Mouse (Mus musculus) myocyte (in vitro differentiated cells): ENCODE results near the gene Olfr550. TPM values are rescaled to one million over a fixed set of nuclear protein-coding genes. Genes with fewer than 3 reads are reported as not detected.
"Not testable (repeated sequence)": the region's sequence is repeated elsewhere in the genome, so short reads cannot be mapped to it uniquely, and the experiment has no call there.

Experiments used
- H3K27me3 ChIP-seq: one replicate; pipeline ENCODE4 v1.6.1; 2011; ENCODE audit not compliant: control insufficient read depth, insufficient read depth, insufficient read length
- H3K36me3 ChIP-seq: one replicate; pipeline ENCODE4 v1.6.1; 2011; ENCODE audit not compliant: control insufficient read depth, insufficient read depth
- H3K4me2 ChIP-seq: one replicate; pipeline ENCODE4 v1.6.1; 2011; ENCODE audit warnings: low read depth, control low read depth
- H3K4me3 ChIP-seq: one replicate; pipeline ENCODE4 v1.5.1; 2011; ENCODE audit warnings: mild to moderate bottlenecking, control low read depth, moderate library complexity
- H3K79me2 ChIP-seq: one replicate; pipeline ENCODE4 v1.6.1; 2011; ENCODE audit not compliant: control insufficient read depth, insufficient read depth
- H3ac ChIP-seq: one replicate; pipeline ENCODE4 v1.6.1; 2011; ENCODE audit not compliant: control insufficient read depth, insufficient read length
- CEBPB ChIP-seq: IDR thresholded peaks from 2 replicates; pipeline ENCODE4 v1.6.1; 2011; ENCODE audit warnings: mild to moderate bottlenecking, moderate library complexity; ENCODE audit not compliant: poor library complexity, insufficient read depth, severe bottlenecking
- E2F4 ChIP-seq: IDR thresholded peaks from one replicate; pipeline ENCODE4 v1.6.1; 2011; ENCODE audit warnings: mild to moderate bottlenecking, control low read depth, moderate library complexity; ENCODE audit not compliant: insufficient read depth
- MAX ChIP-seq: IDR thresholded peaks from one replicate; pipeline ENCODE4 v1.6.1; 2011; ENCODE audit warnings: low read depth, mild to moderate bottlenecking, control low read depth
- MYOD1 ChIP-seq, 3 experiments: IDR thresholded peaks; one replicate each; pipeline ENCODE4 v1.6.1; 2011; ENCODE audit warnings: control low read depth in 2 of 3, low read depth in 2 of 3, mild to moderate bottlenecking in 2 of 3, moderate library complexity in 1 of 3; ENCODE audit not compliant: insufficient read length in 2 of 3, control insufficient read depth in 1 of 3
- MYOG ChIP-seq, 3 experiments: IDR thresholded peaks; one replicate each; pipeline ENCODE4 v1.6.1; 2011; ENCODE audit warnings: control low read depth in 2 of 3, low read depth in 2 of 3, mild to moderate bottlenecking in 2 of 3; ENCODE audit not compliant: insufficient read length in 2 of 3, control insufficient read depth in 1 of 3, insufficient read depth in 1 of 3
- POLR2A ChIP-seq: IDR thresholded peaks from one replicate; pipeline ENCODE4 v1.6.1; 2011; ENCODE audit warnings: low read depth, mild to moderate bottlenecking, control low read depth, moderate library complexity; ENCODE audit not compliant: insufficient read length
- POLR2AphosphoS2 ChIP-seq: IDR thresholded peaks from one replicate; pipeline ENCODE4 v1.6.1; 2011; ENCODE audit warnings: low read depth, control low read depth; ENCODE audit not compliant: insufficient read length
- REST ChIP-seq: IDR thresholded peaks from one replicate; pipeline ENCODE4 v1.6.1; 2011; ENCODE audit warnings: mild to moderate bottlenecking, control low read depth, moderate library complexity; ENCODE audit not compliant: insufficient read depth, insufficient read length
- SRF ChIP-seq: IDR thresholded peaks from one replicate; pipeline ENCODE4 v1.6.1; 2011; ENCODE audit warnings: low read depth; ENCODE audit not compliant: control insufficient read depth, insufficient read length
- TCF12 ChIP-seq: IDR thresholded peaks from one replicate; pipeline ENCODE4 v1.6.1; 2011; ENCODE audit warnings: mild to moderate bottlenecking, control low read depth; ENCODE audit not compliant: poor library complexity, insufficient read depth, severe bottlenecking
- TCF3 ChIP-seq: IDR thresholded peaks from one replicate; pipeline ENCODE4 v1.6.1; 2011; ENCODE audit warnings: low read depth, control low read depth; ENCODE audit not compliant: insufficient read length
- USF1 ChIP-seq: IDR thresholded peaks from one replicate; pipeline ENCODE4 v1.6.1; 2011; ENCODE audit warnings: low read depth, mild to moderate bottlenecking, control low read depth, moderate library complexity
- polyA plus RNA-seq: library from polyadenylated mRNA; unstranded; fragments of >200 nt; fragmentation: generic; extraction: Trizol; gene quantifications from one replicate; pipeline ENCODE4 v1.2.1, GENCODE M21; 2012; ENCODE audit warnings: missing spikeins

The Olfr550 gene
- polyA plus RNA-seq, 1 experiment = not detected

GRCm38 (mm10) chr7:102575998-102576397 is 4.8 kb downstream of the Olfr550 start:
- Histone ChIP-seq H3K36me3 (no peaks in the 10 kb centered on the region), H3K4me3 (no peak overlapping the region), H3K79me2 (no peaks in the 10 kb centered on the region), H3K4me2 (no peak overlapping the region), H3ac (no peak overlapping the region), H3K27me3 (no peaks in the 10 kb centered on the region)
- no peak for TF ChIP-seq POLR2A
- no peak for TF ChIP-seq USF1
- TF ChIP-seq E2F4 = no peak
- no peak for TF ChIP-seq MYOG (IDR thresholded peaks at IDR 0.05; ENCODE audit: control insufficient read depth in 1 of 3, insufficient read depth in 1 of 3, insufficient read length in 2 of 3, low read depth in 2 of 3)
- no peak for TF ChIP-seq REST
- no peak for TF ChIP-seq CEBPB
- TF ChIP-seq SRF = no peak
- no peak for TF ChIP-seq TCF12
- TF ChIP-seq POLR2AphosphoS2 = no peak
- no peak for TF ChIP-seq TCF3
- no peak for TF ChIP-seq MYOD1 (IDR thresholded peaks at IDR 0.05; ENCODE audit: control insufficient read depth in 1 of 3, insufficient read length in 2 of 3, low read depth in 2 of 3)
- TF ChIP-seq MAX = no peak

- TF ChIP-seq REST = no peak
- no peak for TF ChIP-seq POLR2A
- TF ChIP-seq MAX = no peak
- no peak for TF ChIP-seq CEBPB
- TF ChIP-seq TCF3 = no peak
- TF ChIP-seq TCF12 = no peak
- Histone ChIP-seq H3K36me3 (no peaks in the 10 kb centered on the region), H3K79me2 (no peaks in the 10 kb centered on the region), H3ac (no peak within 1 kb of the TSS), H3K4me2 (no peak within 1 kb of the TSS), H3K27me3 (no peaks in the 10 kb centered on the region), H3K4me3 (no peak within 1 kb of the TSS)
Measured at GRCm38 (mm10) chr7:102591786-102592185, 20.5 kb downstream of the Olfr550 start, which contains the start of gene Olfr551. TSS of gene Olfr551 (minus strand) at chr7:102591886.

GRCm38 (mm10) chr7:102597378-102598031 is 26.3 kb downstream of the Olfr550 start, which contains the start of gene Olfr552:
TSS of gene Olfr552 (plus strand) at chr7:102597770.
- H3K27me3 ChIP-seq = no peaks in the 10 kb centered on the region
- H3K79me2 ChIP-seq = no peaks in the 10 kb centered on the region
- no peaks in the 10 kb centered on the region for H3K36me3 ChIP-seq
- H3K4me3 ChIP-seq = no peak within 1 kb of the TSS
- H3ac ChIP-seq = no peak within 1 kb of the TSS
- no peak within 1 kb of the TSS for H3K4me2 ChIP-seq
- TF ChIP-seq MAX = no peak
- TF ChIP-seq CEBPB = no peak
- TF ChIP-seq MYOD1 (IDR thresholded peaks at IDR 0.05; ENCODE audit: control insufficient read depth in 1 of 3, insufficient read length in 2 of 3, low read depth in 2 of 3) = no peak
- no peak for TF ChIP-seq USF1
- TF ChIP-seq TCF3 = no peak

DNA sequence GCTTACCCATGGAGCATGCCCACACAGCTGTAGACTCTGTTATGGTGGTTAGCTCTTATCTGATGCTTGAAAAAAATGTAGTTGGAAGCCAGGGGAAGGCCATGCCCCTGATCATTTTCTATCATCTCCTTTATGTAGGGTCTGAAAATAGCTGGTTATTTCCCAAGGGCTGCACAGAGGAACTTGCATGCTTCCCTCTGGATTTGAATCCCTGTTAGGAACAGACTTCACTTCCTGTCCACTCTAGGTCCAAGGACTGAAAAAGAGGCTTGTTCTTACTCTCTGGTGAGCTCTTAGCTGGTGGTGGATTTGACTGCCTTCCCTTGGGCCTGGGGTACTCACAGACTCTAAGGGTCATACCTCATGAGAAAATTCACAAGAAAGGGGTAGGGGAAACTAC is 46.9 kb downstream of the Olfr550 start, which contains the start of gene Olfr553:
Gene Olfr553, minus strand, starts transcription at position 101 of the 400 bp plus-strand sequence.
- Histone ChIP-seq H3K4me3 (no peak within 1 kb of the TSS), H3K79me2 (no peaks in the 10 kb centered on the region), H3ac (no peak within 1 kb of the TSS), H3K27me3 (no peaks in the 10 kb centered on the region), H3K36me3 (no peaks in the 10 kb centered on the region), H3K4me2 (no peak within 1 kb of the TSS)
- TF ChIP-seq USF1 = no peak
- no peak for TF ChIP-seq E2F4
- TF ChIP-seq MYOD1 (IDR thresholded peaks at IDR 0.05; ENCODE audit: control insufficient read depth in 1 of 3, insufficient read length in 2 of 3, low read depth in 2 of 3) = no peak
- TF ChIP-seq MAX = no peak
- no peak for TF ChIP-seq CEBPB
- no peak for TF ChIP-seq MYOG (IDR thresholded peaks at IDR 0.05; ENCODE audit: control insufficient read depth in 1 of 3, insufficient read depth in 1 of 3, insufficient read length in 2 of 3, low read depth in 2 of 3)
- no peak for TF ChIP-seq REST
- no peak for TF ChIP-seq POLR2A
- no peak for TF ChIP-seq TCF12
- TF ChIP-seq POLR2AphosphoS2 = no peak
- TF ChIP-seq TCF3 = no peak
- no peak for TF ChIP-seq SRF

DNA sequence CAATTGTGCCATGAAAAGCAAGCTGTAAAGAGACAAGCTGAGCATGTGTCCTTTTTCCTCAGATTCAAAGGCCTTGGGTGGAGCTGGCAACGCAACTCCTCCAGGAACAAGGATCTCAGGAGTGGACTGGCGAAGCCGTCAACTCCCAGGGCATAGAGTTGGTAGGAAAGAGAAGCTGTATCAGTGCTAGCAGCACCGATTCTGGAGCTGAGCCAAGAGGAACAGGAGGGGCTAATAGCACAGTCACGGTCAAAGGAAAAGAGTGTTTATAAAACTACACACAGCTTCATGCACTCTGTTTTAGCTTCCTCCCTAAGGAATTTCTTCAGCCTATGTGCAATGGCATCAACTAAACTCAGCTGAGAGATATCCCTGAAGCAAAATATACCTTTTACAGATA is 48.4 kb downstream of the Olfr550 start:
- H3K27me3 ChIP-seq = no peaks in the 10 kb centered on the region
- no peak overlapping the region for H3K4me3 ChIP-seq
- no peak overlapping the region for H3ac ChIP-seq
- TF ChIP-seq USF1 = no peak
- TF ChIP-seq CEBPB = no peak
- TF ChIP-seq REST = no peak
- TF ChIP-seq TCF12 = no peak
- TF ChIP-seq MYOG (IDR thresholded peaks at IDR 0.05; ENCODE audit: control insufficient read depth in 1 of 3, insufficient read depth in 1 of 3, insufficient read length in 2 of 3, low read depth in 2 of 3) = no peak
- no peak for TF ChIP-seq MYOD1 (IDR thresholded peaks at IDR 0.05; ENCODE audit: control insufficient read depth in 1 of 3, insufficient read length in 2 of 3, low read depth in 2 of 3)
- no peak for TF ChIP-seq POLR2AphosphoS2
- TF ChIP-seq SRF = no peak
- no peak for TF ChIP-seq MAX
- no peak for TF ChIP-seq E2F4
- TF ChIP-seq POLR2A = no peak
- no peak for TF ChIP-seq TCF3
- H3K4me2 ChIP-seq = no peak overlapping the region
- H3K36me3 ChIP-seq = no peaks in the 10 kb centered on the region
- no peaks in the 10 kb centered on the region for H3K79me2 ChIP-seq

DNA sequence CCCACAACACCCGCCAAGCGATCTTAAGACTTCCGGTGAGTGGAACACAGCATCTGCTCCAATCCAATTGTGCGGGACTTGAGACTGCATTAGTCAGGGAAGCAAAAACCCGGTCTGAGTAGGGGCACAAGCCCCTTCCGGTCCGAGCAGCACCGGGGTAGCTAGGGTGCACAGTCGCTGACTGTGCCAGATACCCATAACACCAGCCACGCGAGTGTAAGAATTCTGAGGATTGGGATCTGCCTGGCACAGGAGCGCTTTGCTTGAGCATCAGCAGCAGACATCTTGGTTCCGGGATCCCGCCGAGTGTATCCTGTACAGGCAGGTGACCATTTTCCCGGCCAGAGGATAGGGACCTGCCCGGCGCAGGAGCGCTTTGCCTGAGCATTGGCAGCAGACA is 49.1 kb downstream of the Olfr550 start:
- H3K36me3 ChIP-seq, H3K79me2 ChIP-seq, H3K4me3 ChIP-seq, H3K4me2 ChIP-seq, H3ac ChIP-seq, H3K27me3 ChIP-seq: not testable (repeated sequence)
